Mouse (Mus musculus): ENCODE results near the gene Psmd14.

The Psmd14 gene

DNA sequence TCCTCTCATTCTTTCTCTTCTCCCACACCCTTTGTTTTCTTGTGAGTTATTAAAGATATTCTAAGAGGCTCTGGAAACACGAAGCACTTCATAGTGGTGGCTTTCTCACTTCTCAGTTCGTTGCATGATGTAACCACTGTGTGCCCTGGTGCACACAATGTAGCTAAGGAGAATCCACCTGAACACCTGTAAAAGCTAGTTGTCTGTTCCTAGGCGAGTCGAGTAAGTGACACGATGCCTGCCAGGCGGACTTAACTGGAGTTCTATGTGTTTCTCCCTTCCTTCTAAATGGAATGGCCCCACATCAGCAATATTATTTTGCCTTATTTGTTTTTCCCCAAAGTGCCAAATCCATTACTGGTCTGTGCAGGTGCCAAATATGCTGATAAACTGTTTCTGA lies 101.6 kb downstream of the Psmd14 start:
- no peak for DNase-seq (ENCODE audit: low spot score)

DNA sequence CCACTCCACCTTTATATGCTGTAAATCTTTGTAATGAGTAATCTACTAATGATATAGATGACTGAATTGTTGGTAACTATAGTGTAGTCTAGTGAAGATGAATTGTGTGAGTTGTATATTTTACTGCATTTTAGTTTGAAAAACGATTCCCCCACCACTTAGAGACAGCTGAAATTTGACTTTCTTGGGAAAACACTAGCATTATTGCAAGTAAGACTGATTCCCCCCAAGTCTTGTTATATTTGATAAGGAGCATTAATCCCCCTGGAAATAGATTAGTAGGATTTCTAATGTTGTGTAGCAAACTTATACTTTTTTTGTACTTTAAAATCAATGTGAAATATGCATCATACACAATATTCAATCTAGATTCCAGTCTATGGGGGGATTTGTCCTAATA lies 102.0 kb downstream of the Psmd14 start:
- DNase-seq (ENCODE audit: low spot score), result no peak

DNA sequence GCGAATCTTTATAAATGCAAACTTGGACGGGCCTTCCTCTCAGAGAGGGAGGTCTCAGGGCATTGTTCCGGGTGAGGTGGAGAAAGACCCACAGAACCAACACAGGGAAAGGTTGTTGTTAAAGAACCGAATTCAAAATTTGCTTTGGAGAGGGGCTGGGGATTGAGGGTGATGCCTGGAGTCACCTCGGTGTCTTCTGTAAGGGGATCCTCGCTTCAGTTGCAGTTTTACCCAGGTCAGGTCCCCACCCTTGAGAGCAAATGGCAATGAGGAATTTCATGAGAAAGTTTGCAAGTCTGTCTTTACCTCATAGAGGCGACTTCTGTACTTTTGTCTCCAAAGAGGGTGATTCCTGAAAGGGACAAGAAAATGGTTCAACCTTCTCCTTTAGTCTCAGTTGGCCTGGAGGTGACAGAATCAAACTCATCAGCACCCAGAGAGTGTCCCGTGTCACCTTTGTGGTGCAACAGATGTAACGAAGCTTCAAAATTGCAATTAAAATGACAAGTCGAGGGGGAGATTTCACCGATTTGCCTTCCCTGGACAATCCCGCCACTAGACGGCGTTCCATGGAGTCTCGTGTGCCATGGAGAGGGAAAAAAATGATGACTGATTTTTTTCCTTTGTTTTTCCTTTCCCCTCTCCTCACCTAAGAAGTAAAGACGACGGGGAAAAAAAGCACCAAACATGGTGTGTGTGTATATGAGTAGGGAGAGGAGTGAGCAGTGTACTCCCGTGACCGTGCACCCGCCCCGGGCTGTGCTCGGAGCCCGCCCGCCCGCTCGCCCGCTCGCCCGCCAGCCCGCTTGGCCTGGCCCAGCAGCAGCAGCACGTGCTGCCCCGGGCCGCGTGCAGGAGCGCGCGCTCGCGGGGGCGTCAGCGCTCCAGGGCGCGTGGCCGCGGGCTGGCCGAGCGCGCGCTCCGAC lies 103.3 kb downstream of the Psmd14 start:
- no peak for DNase-seq (ENCODE audit: low spot score)

DNA sequence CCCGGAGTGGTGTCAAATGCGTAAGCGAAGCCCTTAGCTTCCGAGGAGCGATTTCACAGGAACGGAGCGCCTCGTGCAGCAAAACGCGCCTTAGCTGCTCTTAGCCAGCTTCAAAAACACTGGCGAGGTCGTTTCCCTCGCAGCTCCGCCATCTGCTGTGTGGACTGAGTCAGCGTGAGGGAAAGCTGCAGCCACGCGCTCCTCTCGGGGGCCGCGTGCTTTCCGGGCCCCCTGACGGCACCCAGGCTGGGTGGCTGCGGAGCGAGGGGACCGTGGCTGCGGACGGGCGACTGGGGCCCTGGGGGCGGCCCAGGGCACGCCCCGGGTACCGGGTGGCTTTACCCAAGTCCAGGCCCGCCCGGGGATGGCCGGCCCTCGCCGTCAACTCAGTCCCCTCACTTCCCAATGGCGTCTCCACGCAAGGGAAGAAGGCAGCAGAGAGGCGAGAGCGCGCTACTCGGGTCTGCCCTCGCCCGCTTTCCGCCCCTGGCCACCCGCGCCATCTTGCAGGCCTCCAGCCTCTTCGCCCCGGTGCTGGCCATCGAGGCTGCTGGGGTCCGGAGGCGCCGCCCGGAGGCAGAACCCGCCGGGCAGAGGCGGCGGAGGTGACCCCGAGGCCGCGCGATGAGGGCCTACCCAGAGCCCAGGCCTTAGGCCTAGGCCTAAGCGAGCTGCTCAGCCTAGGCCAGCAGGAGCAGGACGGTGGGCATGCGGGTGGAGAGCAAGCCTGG lies 104.3 kb downstream of the Psmd14 start:
- no peak for DNase-seq (ENCODE audit: low spot score)

DNA sequence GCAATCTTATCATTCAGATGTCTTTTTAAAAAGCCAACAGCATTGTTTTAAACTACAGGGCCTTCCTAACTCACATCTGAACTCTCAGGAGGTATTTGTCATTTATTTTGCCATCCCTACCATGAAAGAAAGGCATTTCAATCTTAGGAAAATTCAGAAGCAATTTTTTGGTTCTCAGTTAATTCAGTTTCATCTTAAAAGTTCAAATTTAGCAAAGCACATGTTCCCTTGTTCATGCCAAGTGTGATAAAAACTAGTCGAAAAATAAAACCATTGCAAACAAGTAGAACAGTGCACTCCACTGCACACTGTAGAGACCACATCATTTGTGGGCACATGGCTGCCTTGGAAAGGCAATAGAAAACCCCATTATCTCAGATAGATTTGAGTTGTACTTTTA lies 106.7 kb downstream of the Psmd14 start:
- DNase-seq (ENCODE audit: low spot score), result no peak

DNA sequence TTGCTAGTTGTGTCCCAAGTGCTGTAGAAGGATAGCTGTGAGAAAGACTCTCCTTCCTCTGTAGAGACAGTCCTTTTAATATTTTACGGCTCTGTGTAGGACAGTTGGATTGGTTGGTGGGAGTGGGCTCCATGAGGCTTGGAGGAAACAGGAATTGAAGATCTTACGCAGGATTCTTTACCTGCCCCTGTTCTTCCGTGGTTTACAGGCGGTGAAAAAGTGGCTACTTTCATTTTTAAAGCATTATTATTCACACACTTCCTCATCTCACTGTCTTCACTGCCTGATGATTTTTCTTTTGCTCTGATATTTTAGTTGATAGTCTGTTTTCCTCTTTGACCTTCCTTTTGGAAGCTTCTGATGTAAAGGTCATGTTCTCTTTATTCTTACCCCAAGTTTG lies 108.7 kb downstream of the Psmd14 start:
- DNase-seq (ENCODE audit: low spot score), result no peak

DNA sequence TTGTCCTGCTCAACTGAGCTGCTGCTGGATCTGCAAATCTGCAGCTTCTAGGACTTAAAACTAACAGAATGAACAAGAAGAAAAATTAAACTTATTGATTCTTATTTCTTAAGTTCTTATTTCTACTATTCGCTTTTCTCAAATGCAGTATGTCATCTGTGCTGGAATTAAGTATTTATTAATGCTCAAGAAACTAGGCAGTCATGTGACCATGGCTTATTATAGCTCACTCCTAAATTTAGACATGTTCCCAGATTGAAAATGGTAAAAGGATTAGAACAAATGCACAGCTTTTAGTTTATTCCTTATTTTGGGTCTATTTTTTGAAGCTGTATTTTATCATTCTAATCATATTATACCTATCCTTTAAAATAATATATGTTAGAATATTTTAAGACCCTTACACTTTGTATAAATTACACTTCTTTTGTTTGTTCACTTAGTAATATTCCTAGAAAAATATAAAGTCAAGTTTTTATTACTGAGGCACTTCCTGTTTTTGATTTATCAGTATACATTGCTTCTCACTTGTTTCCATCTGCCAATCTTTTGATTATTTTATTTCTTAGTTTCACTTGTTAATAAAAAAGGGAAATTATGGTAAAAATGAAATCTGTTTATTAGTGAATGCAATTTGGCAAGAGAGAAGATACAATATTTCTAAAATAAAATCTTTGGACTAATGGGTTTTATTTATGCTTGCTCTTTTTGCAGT lies 112.1 kb downstream of the Psmd14 start:
- DNase-seq (ENCODE audit: low spot score), result no peak

DNA sequence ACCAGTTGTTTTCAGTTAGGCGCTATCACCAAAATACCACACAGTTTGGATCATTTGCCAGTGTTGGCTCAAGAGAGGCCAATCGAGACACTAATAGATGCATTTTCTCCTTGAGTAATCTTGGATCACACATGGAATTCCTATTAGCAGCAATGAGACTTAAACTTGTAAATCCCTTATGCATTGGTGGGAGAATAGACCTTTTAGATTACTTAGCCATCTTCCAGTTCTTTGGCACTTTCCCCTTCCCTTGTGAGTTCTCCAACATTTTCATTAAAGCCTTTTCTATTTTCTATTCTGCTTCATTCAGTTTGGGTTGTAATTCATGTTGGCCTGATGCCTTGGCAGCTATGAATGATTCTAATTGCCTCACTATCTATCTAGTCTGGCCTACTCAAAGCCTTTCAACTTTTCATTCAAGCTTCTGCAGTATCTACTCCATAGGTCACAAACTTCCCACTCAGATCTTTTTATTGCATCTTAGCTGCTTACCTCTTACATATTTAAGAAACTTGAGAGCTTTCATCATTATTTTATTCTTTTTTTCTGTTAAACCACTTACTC lies 125.8 kb downstream of the Psmd14 start:
- no peak for DNase-seq (ENCODE audit: low spot score)

Measured in ovary, postnatal 10 days (tissue).